Mouse (Mus musculus) C2C12 (cell line): ENCODE data around the gene Adamts9.

Experiments
- CTCF ChIP-seq: IDR thresholded peaks from one replicate; pipeline ENCODE4 v1.5.1; 2011; ENCODE audit not compliant: control insufficient read depth, insufficient read depth, insufficient read length
- MAX ChIP-seq: IDR thresholded peaks from one replicate; pipeline ENCODE4 v1.6.1; 2011; ENCODE audit warnings: mild to moderate bottlenecking, control low read depth
- MYOG ChIP-seq: IDR thresholded peaks from one replicate; pipeline ENCODE4 v1.6.1; 2011; ENCODE audit not compliant: control insufficient read depth, insufficient read length; ENCODE audit errors: extremely low read depth
- USF1 ChIP-seq: IDR thresholded peaks from one replicate; pipeline ENCODE4 v1.6.1; 2011; ENCODE audit warnings: low read depth, mild to moderate bottlenecking, control low read depth, moderate library complexity

GRCm38 (mm10) chr6:92781446-92781845, 161.8 kb downstream of the Adamts9 start:
- TF ChIP-seq CTCF (no peak), MYOG (no peak), USF1 (no peak), MAX (no peak)
